Mouse (Mus musculus) urinary bladder, postnatal 36 days (tissue): Measurements from ENCODE around the gene Fstl5.
"Not testable (repeated sequence)": the region's sequence is repeated elsewhere in the genome, so short reads cannot be mapped to it uniquely, and the experiment has no call there.

Source experiments
- DNase-seq, 2 experiments: peaks; one replicate each; pipeline ENCODE4 v3.0.0; 2022; ENCODE audit warnings: low spot score in 2 of 2, mixed read lengths in 1 of 2

The Fstl5 gene

DNA sequence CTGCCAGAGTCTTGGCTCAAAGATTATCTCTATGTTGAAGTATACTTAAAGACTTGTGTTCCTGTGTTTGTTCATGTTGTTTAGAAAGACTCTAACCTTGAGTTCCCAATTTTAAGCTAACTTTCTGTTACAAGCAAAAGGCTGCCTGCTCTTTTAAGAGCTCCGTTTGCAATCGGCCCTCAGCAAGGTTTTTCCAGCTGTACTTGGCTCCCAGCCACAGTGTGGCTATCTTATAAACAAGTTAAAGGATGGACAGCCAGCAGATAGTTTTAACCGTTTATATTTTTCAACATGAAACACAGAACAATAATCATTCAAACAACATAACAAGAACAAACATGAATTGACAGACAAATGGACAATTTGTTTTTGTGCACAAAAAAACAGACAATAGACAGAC lies 433.8 kb downstream of the Fstl5 start:
- DNase-seq, result not testable (repeated sequence)

DNA sequence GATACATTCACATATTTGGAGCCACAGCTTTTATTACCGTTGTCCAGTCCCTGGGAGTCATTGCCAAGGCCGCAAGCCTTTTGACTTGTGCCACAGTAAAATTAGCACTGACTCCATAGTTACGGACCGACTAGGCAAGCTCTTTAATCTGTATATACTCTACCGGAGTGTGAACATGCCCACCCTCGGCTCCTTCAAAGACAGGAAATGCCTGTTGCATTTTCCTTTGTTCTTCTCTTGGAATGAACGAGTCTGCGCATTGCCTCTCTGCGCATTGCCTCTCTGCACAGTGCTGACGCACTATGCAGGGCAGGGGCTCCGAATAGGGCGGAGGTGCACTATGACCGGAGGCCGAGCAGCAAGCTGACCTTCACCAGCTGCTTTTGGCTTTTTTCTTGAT lies 434.7 kb downstream of the Fstl5 start:
- DNase-seq, result no peak

DNA sequence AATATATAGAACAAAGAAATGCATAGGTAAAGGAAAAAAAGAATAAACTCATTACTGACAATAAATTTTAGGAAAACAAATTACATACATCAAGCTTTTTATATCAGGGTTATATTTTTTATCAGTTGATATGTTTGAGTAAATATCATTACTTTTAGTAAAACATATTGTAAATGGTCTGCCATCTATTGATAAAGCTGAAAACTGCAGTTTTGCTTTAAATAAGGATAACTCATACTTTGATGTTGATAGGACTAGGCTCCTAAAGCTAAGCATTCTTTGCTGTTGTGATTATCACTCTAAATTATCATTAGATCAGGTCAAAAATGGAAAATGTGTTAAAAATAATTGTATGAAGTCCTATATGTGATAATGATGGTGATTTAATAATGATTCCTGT lies 493.3 kb downstream of the Fstl5 start:
- DNase-seq, result no peak

DNA sequence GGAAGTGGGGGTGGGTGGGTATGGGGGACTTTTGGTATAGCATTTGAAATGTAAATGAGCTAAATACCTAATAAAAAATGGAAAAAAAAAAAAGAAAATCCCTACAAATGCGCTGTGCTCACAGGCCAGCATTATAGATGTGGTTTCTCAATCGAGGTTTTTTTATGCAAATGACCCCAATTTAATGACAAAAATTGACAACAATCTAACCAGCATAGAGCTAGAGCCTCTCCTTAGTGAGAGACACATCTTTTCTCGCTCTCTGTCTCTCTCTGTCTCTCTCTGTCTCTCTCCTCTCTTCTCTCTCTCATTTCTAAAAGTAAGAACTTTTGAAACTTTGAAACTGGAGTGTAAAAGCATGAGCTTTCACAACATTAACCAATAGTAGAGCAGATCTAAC lies 498.4 kb downstream of the Fstl5 start:
- DNase-seq, result no peak

DNA sequence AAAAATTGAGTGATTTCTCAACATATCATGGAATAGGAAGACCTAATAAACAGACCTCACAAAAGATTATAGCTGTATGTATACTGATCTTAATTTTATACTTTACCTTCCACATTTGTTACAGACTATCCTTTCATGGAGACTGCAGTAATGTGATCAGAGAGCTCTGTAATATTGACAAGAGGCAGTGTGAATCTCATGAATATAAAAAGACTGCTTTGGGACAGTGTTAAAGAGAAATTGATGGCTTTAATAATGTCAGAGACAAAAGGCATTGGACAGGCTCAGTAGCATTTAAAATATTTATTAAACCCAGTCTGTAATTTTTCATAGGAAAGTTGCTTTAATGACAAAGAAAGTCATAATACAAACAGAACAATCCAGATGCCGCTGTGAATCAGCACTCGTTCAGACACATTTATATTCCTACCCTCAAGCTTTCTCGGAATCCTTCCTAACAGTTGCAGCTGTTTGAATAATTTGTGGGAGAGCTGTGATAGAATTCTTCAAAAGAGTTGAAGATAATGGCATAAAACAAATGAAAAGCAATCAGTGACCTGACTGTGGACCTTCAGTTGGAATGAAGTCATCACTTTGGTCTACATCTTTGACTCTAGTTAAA lies 499.0 kb downstream of the Fstl5 start:
- DNase-seq, result no peak

DNA sequence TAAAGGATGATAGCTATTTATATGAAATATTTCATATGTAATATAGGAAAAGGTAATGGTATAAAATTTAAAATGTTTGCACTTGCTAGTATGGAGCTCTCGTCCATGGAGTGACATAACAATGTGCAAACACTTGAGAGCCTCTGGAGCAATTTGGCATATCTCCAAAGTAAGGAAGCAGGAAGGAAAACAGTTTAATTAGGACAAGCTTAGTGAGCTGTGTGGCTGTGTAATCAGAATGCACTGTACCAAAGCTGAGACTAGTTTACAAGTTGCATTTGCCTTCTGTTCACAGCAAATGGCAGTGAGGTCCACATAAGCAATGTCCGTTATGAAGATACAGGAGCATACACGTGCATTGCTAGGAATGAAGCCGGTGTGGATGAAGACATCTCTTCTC lies 519.1 kb downstream of the Fstl5 start:
- DNase-seq, result no peak

DNA sequence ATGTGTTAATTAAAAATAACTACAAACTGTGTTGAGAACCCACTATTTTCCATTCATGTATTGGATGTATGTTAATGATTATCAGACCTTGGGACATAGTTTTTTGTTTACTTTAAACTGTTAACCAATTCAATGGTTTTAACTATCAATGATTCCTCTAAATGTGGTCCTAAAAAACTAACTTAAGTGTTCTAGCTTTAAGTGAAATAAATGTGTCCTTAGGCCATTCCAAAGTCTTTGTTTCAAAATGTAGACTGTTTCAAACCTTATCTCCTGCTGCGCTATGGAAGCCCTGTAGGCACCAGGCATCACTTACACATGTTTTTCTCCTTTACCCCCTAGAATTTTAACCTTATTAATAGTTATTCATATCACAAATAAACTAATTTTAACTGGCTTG lies 546.0 kb downstream of the Fstl5 start:
- no peak for DNase-seq

DNA sequence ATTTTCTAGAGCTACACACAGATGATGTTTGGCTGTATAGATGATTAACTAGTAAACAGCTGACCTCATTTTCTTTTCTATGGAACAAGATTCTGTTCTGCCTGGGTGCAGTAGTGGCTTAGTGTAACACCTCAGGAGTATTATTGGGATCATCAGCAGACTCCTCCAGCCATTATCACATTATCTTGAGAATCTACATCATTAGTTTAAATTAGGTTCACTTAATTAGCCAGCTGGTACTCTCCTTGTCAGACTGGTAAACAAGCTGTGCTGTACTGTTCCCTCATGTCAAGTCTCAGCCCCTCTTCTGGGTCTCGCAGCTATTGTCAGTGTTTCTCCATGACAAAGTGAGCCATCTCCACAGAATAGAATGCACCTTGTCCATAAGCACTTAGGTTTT lies 580.2 kb downstream of the Fstl5 start:
- DNase-seq, result no peak

DNA sequence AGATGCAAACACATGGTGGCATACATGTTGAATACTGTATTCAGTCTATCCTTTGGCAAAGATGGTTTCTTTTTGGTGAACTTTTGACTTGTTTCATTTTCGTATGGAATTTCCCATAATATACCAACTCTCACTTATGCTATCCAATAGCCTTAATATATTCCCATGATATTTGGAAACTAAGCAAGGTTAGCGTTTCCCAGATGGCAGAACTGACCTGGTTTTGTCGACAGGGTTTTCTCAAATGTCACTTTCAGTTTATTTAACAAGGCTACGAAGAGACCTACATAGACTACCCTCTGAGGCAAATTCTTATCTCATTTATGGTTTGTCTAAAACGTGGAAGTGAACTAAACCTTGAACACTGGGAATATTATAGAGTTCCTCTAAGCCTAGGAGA lies 596.8 kb downstream of the Fstl5 start:
- DNase-seq, result no peak

DNA sequence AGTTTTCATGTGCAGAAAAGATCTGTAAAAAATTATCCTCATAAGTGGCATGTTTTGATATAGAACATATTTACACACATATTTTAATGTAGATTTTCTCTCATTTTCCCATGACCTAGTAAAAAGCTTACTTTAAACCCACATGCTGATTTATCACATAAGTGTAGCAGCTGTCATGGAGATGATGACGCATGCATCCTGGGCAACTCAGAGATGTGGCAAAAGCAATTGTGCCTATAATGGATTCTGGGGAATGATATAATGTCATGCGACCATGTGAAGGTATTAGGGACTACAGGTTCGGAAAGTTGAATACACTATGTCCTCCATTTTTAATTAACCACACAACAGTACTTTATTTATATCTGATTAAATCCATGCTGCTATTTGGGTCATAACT lies 601.9 kb downstream of the Fstl5 start:
- no peak for DNase-seq

DNA sequence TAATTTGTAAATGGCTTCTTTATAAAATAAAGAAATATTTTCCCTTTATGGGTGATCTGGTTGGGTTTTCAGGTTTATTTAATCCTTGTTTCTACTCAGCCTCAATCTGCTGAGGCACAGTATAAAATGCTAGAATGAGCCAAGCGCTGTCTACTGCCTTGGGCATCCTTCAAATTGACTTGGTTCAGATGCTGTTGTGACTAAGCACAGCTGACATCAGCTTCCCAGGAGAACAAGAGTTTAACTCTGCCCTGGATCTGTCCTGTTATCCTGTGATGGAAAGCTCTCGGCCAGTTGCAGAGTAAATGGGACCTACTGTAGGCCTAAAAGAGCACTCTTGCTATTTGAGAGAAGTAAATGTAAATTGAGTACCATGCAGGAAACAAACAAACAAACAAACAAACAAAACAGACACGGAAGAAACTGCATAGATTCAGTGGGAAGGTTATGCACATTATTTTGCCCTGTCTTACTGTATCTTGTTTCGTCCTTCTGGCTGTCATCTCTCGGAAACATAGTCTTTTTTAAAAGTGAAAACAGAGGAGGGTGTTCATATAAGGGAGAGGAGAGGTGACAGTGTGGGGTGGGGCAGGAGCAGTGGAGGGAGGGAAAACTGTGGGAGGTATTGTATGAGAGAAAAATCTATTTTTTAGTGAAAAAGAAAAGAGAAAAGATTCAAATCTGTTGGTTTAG lies 605.9 kb downstream of the Fstl5 start:
- no peak for DNase-seq

DNA sequence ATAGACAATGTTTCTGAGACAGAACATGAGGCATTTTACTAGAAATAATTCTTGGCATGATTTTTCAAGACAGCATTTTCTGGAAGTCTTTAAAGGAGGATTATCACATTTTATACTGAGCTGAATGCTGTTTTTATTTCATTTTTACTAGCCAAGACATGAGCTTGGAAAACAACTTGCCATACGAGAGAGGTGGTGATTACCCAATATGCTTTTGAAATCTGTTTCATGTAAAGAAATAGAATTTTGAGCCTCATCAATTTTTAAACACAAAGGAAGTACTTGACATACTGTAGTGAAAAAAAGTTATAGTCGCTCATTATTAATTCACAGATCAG lies 606.4 kb downstream of the Fstl5 start:
- DNase-seq, result no peak

DNA sequence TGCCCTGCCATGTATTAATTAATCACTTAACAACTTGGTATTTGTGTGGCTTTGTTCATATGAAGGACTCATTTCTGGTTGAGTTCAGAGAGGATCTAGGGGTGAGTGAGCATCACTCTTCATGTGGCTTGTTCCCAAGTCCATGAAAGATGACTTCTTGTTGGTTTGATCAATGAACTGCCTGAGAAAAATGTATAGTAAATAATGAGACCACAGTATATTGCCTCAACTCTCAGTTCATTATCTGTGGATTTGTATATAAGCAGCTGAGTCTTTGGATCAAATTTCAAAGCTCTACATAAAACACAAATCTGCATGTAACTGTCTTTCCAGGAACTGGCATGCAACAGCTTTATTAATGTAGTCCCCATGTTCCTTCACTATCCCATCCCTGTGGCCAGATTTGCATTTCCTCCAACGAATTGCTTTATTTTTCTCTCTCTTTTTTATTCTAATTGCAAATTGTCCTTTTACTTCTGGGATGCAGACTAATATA lies 623.1 kb downstream of the Fstl5 start:
- no peak for DNase-seq

DNA sequence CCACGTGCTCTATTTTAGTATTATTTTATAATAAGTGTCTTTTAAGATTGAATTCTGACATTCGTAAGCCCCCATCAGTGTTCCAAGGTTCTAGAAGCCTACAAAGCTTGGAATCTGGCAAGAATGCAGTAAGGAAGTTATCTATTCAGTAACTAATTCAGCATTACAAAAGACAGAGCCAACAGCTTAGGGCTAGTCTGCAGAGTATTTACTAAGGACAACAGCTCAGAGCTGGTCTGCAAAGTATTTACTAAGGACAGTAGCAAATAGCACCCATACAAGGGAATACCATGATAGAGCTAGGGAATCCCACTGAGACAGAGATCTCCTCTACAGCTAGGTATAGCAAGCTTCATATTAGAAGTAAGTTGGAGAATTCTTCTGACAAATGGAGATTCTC lies 665.2 kb downstream of the Fstl5 start:
- DNase-seq, result no peak
